Mouse (Mus musculus): ENCODE measurements around the gene Mptx1.

DNA sequence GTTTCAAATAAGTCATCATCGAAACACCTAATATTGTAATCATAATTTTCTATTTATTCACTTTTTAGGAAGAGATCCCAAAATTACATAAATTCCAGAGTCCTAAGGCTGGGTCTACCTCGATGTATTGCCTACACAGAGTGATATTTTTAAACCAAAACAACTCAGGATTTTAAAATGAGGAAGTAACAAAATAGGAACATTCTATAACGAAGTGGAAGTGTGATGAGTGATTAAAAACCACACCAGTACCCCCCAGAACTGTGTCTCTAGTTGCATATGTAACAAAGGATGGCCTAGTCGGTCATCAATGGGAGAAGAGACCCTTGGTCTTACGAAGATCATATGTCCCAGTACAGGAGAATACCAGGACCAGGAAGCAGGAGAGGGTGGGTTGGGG, 24.3 kb downstream of the Mptx1 start:
- TF ChIP-seq BHLHE40 (IDR thresholded peaks at IDR 0.05; ENCODE audit: borderline replicate concordance, low read depth, low read length) (0 out of 2 replicates have a peak, but pooled peaks have one; percentile 11), NELFE (IDR thresholded peaks at IDR 0.05; ENCODE audit: low read depth, low read length) (no peak), POLR2AphosphoS5 (IDR thresholded peaks at IDR 0.05; ENCODE audit: borderline replicate concordance, low read depth, low read length) (no peak), RCOR1 (IDR thresholded peaks at IDR 0.05; ENCODE audit: low read depth, low read length) (peak; percentile 87), RAD21 (IDR thresholded peaks at IDR 0.05; ENCODE audit: low read depth, low read length) (no peak)

All from MEL (cell line).